Mouse (Mus musculus): ENCODE measurements around the gene Copz1. TPM values are rescaled to one million over a fixed set of nuclear protein-coding genes. Genes with fewer than 3 reads are reported as not detected.
"Not testable (repeated sequence)": the region's sequence is repeated elsewhere in the genome, so short reads cannot be mapped to it uniquely, and the experiment has no call there.

Gene Copz1
- polyA plus RNA-seq, 1 experiment from 2014 or later = 265 TPM

DNA sequence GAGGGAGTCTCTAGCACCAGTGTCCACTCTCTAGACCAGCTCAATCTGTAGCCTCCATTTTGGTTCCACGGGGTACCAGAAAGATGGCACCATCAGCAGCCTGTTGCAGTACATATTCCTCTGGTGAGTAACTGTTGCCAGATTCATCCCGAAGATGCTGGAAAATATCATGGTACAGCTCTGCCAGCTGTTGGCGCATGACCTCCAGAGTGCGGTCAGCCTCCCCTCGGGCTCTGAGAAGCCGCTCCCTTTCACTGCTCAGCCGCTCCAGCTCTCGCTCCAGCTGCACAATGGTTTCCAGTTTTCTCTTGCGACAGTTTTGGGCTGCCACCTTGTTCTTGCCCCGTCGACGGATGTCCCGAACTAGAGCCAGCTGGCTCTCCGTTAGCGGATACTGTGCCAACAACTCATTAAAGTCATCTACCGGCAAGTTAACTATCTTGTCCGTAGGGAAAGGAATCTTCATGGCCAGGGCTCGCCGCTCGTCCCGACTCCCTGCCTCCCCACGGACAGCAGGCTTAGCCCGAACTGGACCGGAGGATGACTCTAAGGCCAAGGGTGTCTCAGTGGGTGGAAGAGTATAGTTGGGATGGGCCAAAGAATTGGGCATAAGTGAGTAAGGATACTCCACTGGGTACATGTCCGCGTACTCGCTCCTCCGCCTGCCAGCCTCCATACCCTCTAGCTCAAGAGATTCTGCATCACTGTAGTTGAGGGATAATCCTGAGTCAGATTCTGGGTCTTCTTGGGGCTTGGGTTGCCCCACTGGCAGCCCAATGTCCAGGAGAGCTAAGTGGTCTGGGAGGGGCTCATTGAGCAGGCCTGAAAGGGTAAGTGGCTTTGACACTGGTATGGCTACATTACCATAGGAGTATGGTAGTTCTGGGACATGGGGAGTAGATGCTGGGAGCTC lies 23.9 kb upstream of the Copz1 start:
- Histone ChIP-seq H3K9ac (ENCODE audit: low read length) (no peak overlapping the region), H3K4me2 (ENCODE audit: low read depth, low read length, severe bottlenecking) (no peak overlapping the region), H3K9me3 (ENCODE audit: control insufficient read depth, low read length) (no peaks in the 10 kb centered on the region), H3K36me3 (ENCODE audit: control insufficient read depth, insufficient read depth, low read length) (peaks cover 31% of the 10 kb centered on the region), H3K27me3 (ENCODE audit: control insufficient read depth, insufficient read depth, low read length) (no peaks in the 10 kb centered on the region), H3K27ac (ENCODE audit: low read depth, low read length) (0 out of 2 replicates have a peak overlapping the region, but pooled peaks have one; percentile 12), H3K4me1 (replicated peaks; ENCODE audit: control insufficient read depth, insufficient read depth, low read length) (0 out of 2 replicates have a peak, but pooled peaks cover 5% of the 10 kb centered on the region), H3K4me3 (ENCODE audit: low read depth, low read length) (no peak overlapping the region)
- DNase-seq (ENCODE audit: low spot score) = peak; percentile 57
- WGBS = 87% methylated on average over 28 of the region's 28 CpGs
- peak; percentile 18 for ATAC-seq (replicated peaks; ENCODE audit: low FRiP score)

DNA sequence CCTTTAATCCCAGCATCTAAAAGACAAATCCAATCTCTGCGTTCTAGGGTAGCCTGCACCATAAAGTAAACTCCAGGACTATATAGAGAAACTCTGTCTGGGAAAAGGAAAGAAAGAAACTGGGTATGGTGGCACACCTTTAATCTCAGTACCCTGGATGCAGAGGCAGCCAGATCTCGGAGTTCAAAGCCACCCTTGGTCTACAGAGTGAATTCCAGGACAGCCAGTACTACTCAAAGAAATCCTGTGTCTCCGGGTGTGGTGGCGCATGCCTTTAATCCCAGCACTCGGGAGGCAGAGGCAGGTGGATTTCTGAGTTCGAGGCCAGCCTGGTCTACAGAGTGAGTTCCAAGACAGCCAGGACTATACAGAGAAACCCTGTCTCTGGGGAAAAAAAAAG lies 23.0 kb upstream of the Copz1 start:
- not testable (repeated sequence) for H3K27me3 ChIP-seq (ENCODE audit: control insufficient read depth, insufficient read depth, low read length); H3K4me2 ChIP-seq (ENCODE audit: low read depth, low read length, severe bottlenecking); H3K9ac ChIP-seq (ENCODE audit: low read length); ATAC-seq (replicated peaks; ENCODE audit: low FRiP score); H3K27ac ChIP-seq (ENCODE audit: low read depth, low read length); H3K4me1 ChIP-seq (replicated peaks; ENCODE audit: control insufficient read depth, insufficient read depth, low read length); H3K4me3 ChIP-seq (ENCODE audit: low read depth, low read length); DNase-seq (ENCODE audit: low spot score); H3K9me3 ChIP-seq (ENCODE audit: control insufficient read depth, low read length)
- H3K36me3 ChIP-seq (ENCODE audit: control insufficient read depth, insufficient read depth, low read length) = peaks cover 27% of the 10 kb centered on the region
- WGBS = 89% methylated on average over 6 of the region's 6 CpGs

DNA sequence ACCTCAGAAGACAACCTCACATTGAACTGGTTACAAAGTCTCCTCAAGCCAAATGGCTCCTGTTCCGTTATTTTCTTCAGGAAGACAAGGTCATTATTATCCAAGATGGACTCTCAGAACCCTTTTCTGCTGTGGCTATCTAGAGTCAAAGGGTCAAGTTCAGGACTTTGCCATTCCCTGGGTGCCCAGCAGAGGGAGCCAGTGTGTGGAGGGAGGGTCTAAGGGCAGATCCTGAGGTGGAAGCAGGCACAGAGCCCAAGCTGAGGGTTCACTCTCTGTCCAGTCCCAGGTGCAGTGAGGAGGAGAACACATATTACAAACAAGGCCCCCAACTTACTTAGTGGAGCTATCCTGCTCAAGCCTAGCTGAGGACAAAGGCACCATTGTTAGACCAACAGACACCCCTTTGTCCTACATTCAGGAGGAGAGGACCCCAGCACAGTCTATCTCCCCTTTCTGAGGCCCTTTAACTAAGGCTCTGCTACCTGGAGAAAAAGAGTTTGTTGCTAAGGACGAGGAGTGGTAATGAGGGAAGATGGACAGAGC lies 22.2 kb upstream of the Copz1 start:
- H3K4me2 ChIP-seq (ENCODE audit: low read depth, low read length, severe bottlenecking) = no peak overlapping the region
- peak; percentile 29; the same call in 1 of the 2 replicates for ATAC-seq (replicated peaks; ENCODE audit: low FRiP score)
- H3K9ac ChIP-seq (ENCODE audit: low read length) = no peak overlapping the region
- no peaks in the 10 kb centered on the region for H3K27me3 ChIP-seq (ENCODE audit: control insufficient read depth, insufficient read depth, low read length)
- H3K4me3 ChIP-seq (ENCODE audit: low read depth, low read length) = no peak overlapping the region
- peaks cover 27% of the 10 kb centered on the region for H3K36me3 ChIP-seq (ENCODE audit: control insufficient read depth, insufficient read depth, low read length)
- WGBS = 24% methylated on average over 2 of the region's 2 CpGs
- DNase-seq (ENCODE audit: low spot score) = peak; percentile 79
- no peaks in the 10 kb centered on the region for H3K9me3 ChIP-seq (ENCODE audit: control insufficient read depth, low read length)
- 0 out of 2 replicates have a peak overlapping the region, but pooled peaks have one; percentile 25 for H3K27ac ChIP-seq (ENCODE audit: low read depth, low read length)
- H3K4me1 ChIP-seq (replicated peaks; ENCODE audit: control insufficient read depth, insufficient read depth, low read length) = peaks cover 5% of the 10 kb centered on the region; the same call in 1 of the 2 replicates

GRCm38 (mm10) chr15:103251595-103251994 lies 20.9 kb upstream of the Copz1 start:
- H3K9me3 ChIP-seq (ENCODE audit: control insufficient read depth, low read length) = no peaks in the 10 kb centered on the region
- WGBS = 87% methylated on average over 1 of the region's 1 CpGs
- DNase-seq (ENCODE audit: low spot score) (peak; percentile 52), ATAC-seq (replicated peaks; ENCODE audit: low FRiP score) (no peak)
- H3K27ac ChIP-seq (ENCODE audit: low read depth, low read length) = no peak overlapping the region
- no peak overlapping the region for H3K9ac ChIP-seq (ENCODE audit: low read length)
- peaks cover 2% of the 10 kb centered on the region; the same call in 1 of the 2 replicates for H3K27me3 ChIP-seq (ENCODE audit: control insufficient read depth, insufficient read depth, low read length)
- H3K4me1 ChIP-seq (replicated peaks; ENCODE audit: control insufficient read depth, insufficient read depth, low read length) = peaks cover 6% of the 10 kb centered on the region; the same call in 1 of the 2 replicates
- no peak overlapping the region for H3K4me3 ChIP-seq (ENCODE audit: low read depth, low read length)
- no peak overlapping the region for H3K4me2 ChIP-seq (ENCODE audit: low read depth, low read length, severe bottlenecking)
- peaks cover 20% of the 10 kb centered on the region for H3K36me3 ChIP-seq (ENCODE audit: control insufficient read depth, insufficient read depth, low read length)

DNA sequence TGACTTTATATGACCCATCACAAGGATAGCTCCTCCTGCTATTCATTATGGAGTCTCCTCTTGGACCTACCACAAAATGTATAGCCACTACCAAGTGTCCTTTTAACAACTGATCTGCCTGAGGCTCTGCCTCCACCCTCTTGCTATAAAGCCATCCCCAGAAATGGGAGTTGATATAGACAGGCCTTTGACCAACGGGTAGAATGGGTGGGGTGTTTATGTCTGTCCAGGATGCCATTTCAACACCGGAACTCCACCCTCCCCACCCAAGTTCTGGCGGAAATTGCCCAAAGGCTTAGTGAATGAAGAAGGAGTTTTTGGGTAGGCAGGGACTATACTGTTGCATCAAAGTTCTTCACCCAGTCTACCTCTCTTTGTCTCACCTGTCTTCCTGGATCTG lies 19.9 kb upstream of the Copz1 start:
- no peak overlapping the region for H3K4me3 ChIP-seq (ENCODE audit: low read depth, low read length)
- DNase-seq (ENCODE audit: low spot score) = no peak
- whole genome bisulfite sequencing = 87% methylated on average over 3 of the region's 3 CpGs

GRCm38 (mm10) chr15:103253352-103253751 lies 19.2 kb upstream of the Copz1 start:
- H3K4me3 ChIP-seq (ENCODE audit: low read depth, low read length) = no peak overlapping the region
- no peak overlapping the region for H3K27ac ChIP-seq (ENCODE audit: low read depth, low read length)
- no peak overlapping the region for H3K9ac ChIP-seq (ENCODE audit: low read length)
- no peak overlapping the region for H3K4me2 ChIP-seq (ENCODE audit: low read depth, low read length, severe bottlenecking)
- H3K9me3 ChIP-seq (ENCODE audit: control insufficient read depth, low read length) = no peaks in the 10 kb centered on the region
- peaks cover 7% of the 10 kb centered on the region; the same call in 1 of the 2 replicates for H3K4me1 ChIP-seq (replicated peaks; ENCODE audit: control insufficient read depth, insufficient read depth, low read length)
- peaks cover 2% of the 10 kb centered on the region; the same call in 1 of the 2 replicates for H3K27me3 ChIP-seq (ENCODE audit: control insufficient read depth, insufficient read depth, low read length)
- H3K36me3 ChIP-seq (ENCODE audit: control insufficient read depth, insufficient read depth, low read length) = peaks cover 5% of the 10 kb centered on the region; the same call in 1 of the 2 replicates
- DNase-seq (ENCODE audit: low spot score) (no peak), ATAC-seq (replicated peaks; ENCODE audit: low FRiP score) (no peak)
- 89% methylated on average over 1 of the region's 1 CpGs for WGBS

More for the DNA sequence above, 19.9 kb upstream of the Copz1 start:
- H3K9ac ChIP-seq (ENCODE audit: low read length) = no peak overlapping the region
- peaks cover 10% of the 10 kb centered on the region for H3K36me3 ChIP-seq (ENCODE audit: control insufficient read depth, insufficient read depth, low read length)
- no peak overlapping the region for H3K4me2 ChIP-seq (ENCODE audit: low read depth, low read length, severe bottlenecking)
- peaks cover 6% of the 10 kb centered on the region; the same call in 1 of the 2 replicates for H3K4me1 ChIP-seq (replicated peaks; ENCODE audit: control insufficient read depth, insufficient read depth, low read length)
- no peaks in the 10 kb centered on the region for H3K9me3 ChIP-seq (ENCODE audit: control insufficient read depth, low read length)
- peak overlapping the region; percentile 41; the same call in 1 of the 2 replicates for H3K27ac ChIP-seq (ENCODE audit: low read depth, low read length)
- H3K27me3 ChIP-seq (ENCODE audit: control insufficient read depth, insufficient read depth, low read length) = peaks cover 2% of the 10 kb centered on the region; the same call in 1 of the 2 replicates
- no peak for ATAC-seq (replicated peaks; ENCODE audit: low FRiP score)

DNA sequence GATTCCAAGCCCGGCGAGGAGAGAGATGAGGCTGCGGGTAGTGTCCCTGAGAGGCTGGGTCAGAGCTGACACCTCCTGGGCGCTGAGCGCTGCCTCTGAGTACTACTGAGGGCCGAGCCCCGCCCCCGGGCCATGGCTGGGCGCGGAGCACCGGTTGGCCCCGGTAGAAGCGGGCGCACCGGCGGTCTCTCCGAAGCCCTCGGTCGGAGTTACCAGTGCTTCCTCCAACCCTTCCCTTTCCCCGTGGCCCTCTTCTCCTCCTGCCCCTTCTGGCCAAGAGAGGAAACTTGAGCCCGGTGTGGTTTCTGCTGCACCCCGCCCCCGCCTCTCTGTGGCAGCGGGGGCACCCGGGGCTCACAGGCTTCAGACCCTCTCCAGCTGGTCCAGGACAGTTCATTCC lies 17.3 kb upstream of the Copz1 start:
- peak overlapping the region; percentile 58 for H3K4me2 ChIP-seq (ENCODE audit: low read depth, low read length, severe bottlenecking)
- H3K27ac ChIP-seq (ENCODE audit: low read depth, low read length) = no peak overlapping the region
- peak overlapping the region; percentile 50 for H3K9ac ChIP-seq (ENCODE audit: low read length)
- ATAC-seq (replicated peaks; ENCODE audit: low FRiP score) (peak; percentile 50), DNase-seq (ENCODE audit: low spot score) (peak; percentile 71)
- whole genome bisulfite sequencing = 1% methylated on average over 25 of the region's 25 CpGs
- H3K27me3 ChIP-seq (ENCODE audit: control insufficient read depth, insufficient read depth, low read length) = peaks cover 2% of the 10 kb centered on the region; the same call in 1 of the 2 replicates
- peak overlapping the region; percentile 23 for H3K4me3 ChIP-seq (ENCODE audit: low read depth, low read length)
- H3K9me3 ChIP-seq (ENCODE audit: control insufficient read depth, low read length) = no peaks in the 10 kb centered on the region
- H3K4me1 ChIP-seq (replicated peaks; ENCODE audit: control insufficient read depth, insufficient read depth, low read length) = peaks cover 9% of the 10 kb centered on the region; the same call in 1 of the 2 replicates
- no peaks in the 10 kb centered on the region for H3K36me3 ChIP-seq (ENCODE audit: control insufficient read depth, insufficient read depth, low read length)

DNA sequence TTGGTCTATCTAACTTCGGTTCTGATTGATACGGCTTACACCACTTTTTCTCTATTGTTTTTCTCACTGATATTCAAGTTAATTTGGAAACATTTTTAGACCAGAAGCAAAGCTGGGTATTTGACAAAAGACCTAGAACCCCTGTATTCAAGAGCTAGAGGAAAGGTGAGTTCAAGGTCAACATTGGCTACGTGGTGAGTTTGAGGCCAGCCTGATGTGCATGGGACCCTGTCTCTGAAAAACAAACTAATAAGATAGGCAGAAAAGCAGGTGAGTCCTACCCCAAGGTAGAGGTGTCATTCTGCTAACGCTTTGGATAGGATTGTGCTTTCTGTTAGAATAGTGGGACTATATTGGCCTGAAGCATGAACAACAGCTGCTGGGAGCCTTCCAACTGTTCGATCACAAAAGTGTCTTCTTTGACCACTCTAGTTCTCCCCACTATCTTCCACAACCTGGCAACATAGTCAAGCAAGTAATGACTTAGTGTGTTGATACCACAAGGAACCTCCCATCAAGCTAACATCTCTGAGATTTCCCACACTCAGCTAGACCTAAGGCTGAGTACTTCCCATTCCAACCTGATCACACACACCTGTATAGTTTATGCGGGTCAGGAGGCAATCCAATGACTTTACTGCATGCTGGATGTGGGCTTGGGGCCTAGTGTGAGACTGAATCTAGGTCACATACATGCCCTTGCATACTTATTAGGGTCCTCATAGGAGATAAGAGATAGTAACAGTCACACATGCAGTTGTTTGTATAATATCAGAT lies 16.1 kb upstream of the Copz1 start:
- Histone ChIP-seq H3K27ac (ENCODE audit: low read depth, low read length) (no peak overlapping the region), H3K4me2 (ENCODE audit: low read depth, low read length, severe bottlenecking) (no peak overlapping the region), H3K36me3 (ENCODE audit: control insufficient read depth, insufficient read depth, low read length) (no peaks in the 10 kb centered on the region), H3K27me3 (ENCODE audit: control insufficient read depth, insufficient read depth, low read length) (peaks cover 2% of the 10 kb centered on the region; the same call in 1 of the 2 replicates), H3K9ac (ENCODE audit: low read length) (no peak overlapping the region), H3K4me1 (replicated peaks; ENCODE audit: control insufficient read depth, insufficient read depth, low read length) (peaks cover 7% of the 10 kb centered on the region; the same call in 1 of the 2 replicates), H3K4me3 (ENCODE audit: low read depth, low read length) (no peak overlapping the region), H3K9me3 (ENCODE audit: control insufficient read depth, low read length) (no peaks in the 10 kb centered on the region)
- WGBS = 92% methylated on average over 6 of the region's 6 CpGs
- no peak for ATAC-seq (replicated peaks; ENCODE audit: low FRiP score)
- no peak for DNase-seq (ENCODE audit: low spot score)
